Mouse (Mus musculus) common myeloid progenitor, adult 5-6 weeks (primary cell): Measurements from ENCODE around the gene Ap4b1. TPM values are rescaled to one million over a fixed set of nuclear protein-coding genes. Genes with fewer than 3 reads are reported as not detected.
"Not testable (repeated sequence)": the region's sequence is repeated elsewhere in the genome, so short reads cannot be mapped to it uniquely, and the experiment has no call there.

Experiments used
- ATAC-seq: replicated peaks from 2 replicates; pipeline ENCODE4 v1.8.0; 2016; ENCODE audit warnings: low read depth, mild to moderate bottlenecking, moderate TSS enrichment, inconsistent platforms; ENCODE audit not compliant: poor library complexity, severe bottlenecking
- total RNA-seq: library from RNA; stranded (forward); fragments of 200-1000, 187-1606 nt; gene quantifications from 2 replicates; pipeline ENCODE4 v1.2.3, GENCODE M21; 2017

The Ap4b1 gene
- 15.3 and 17.7 TPM in 2 replicates for total RNA-seq

GRCm38 (mm10) chr3:103808891-103809798 lies at the start of gene Ap4b1, which contains the start of the genes Dclre1b and Gm43064:
Gene Ap4b1, plus strand, starts transcription at chr3:103809520.
Gene Dclre1b, minus strand, starts transcription at chr3:103809444.
Gene Gm43064, plus strand, starts transcription at chr3:103809573.
- ATAC-seq, result peak; percentile 89

GRCm38 (mm10) chr3:103766789-103767188 lies 42.5 kb upstream of the Ap4b1 start:
- no peak for ATAC-seq

- peak; percentile 50 for ATAC-seq
These were observed 37.7 kb upstream of the Ap4b1 start for GRCm38 (mm10) chr3:103771531-103772130.

GRCm38 (mm10) chr3:103772846-103773245 lies 36.5 kb upstream of the Ap4b1 start:
- peak; percentile 70 for ATAC-seq

- no peak for ATAC-seq
These were observed 35.8 kb upstream of the Ap4b1 start for GRCm38 (mm10) chr3:103773508-103773907.

- ATAC-seq, result no peak
These were observed 35.3 kb upstream of the Ap4b1 start for GRCm38 (mm10) chr3:103774009-103774408.

GRCm38 (mm10) chr3:103777940-103778339 lies 31.4 kb upstream of the Ap4b1 start:
- ATAC-seq, result no peak

- ATAC-seq, result no peak
These were observed 30.7 kb upstream of the Ap4b1 start for GRCm38 (mm10) chr3:103778660-103779059.

GRCm38 (mm10) chr3:103779183-103779582 lies 30.1 kb upstream of the Ap4b1 start:
- peak; percentile 53 for ATAC-seq

GRCm38 (mm10) chr3:103780271-103780670 lies 29.0 kb upstream of the Ap4b1 start:
- no peak for ATAC-seq

- no peak for ATAC-seq
These were observed 28.5 kb upstream of the Ap4b1 start for GRCm38 (mm10) chr3:103780777-103781176.

- ATAC-seq, result no peak
These were observed 26.3 kb upstream of the Ap4b1 start for GRCm38 (mm10) chr3:103782844-103783609.

GRCm38 (mm10) chr3:103787225-103787624 lies 22.1 kb upstream of the Ap4b1 start:
- peak; percentile 10; the same call in 1 of the 2 replicates for ATAC-seq

GRCm38 (mm10) chr3:103789096-103789495 lies 20.2 kb upstream of the Ap4b1 start:
- no peak for ATAC-seq

- ATAC-seq, result peak; percentile 58
These were observed 19.4 kb upstream of the Ap4b1 start for GRCm38 (mm10) chr3:103789891-103790345.

- 0 out of 2 replicates have a peak, but pooled peaks have one; percentile 6 for ATAC-seq
These were observed 18.8 kb upstream of the Ap4b1 start for GRCm38 (mm10) chr3:103790346-103791145.

- ATAC-seq, result peak; percentile 87
These were observed 17.9 kb upstream of the Ap4b1 start, which contains the start of gene Hipk1 for GRCm38 (mm10) chr3:103791230-103792110. Gene Hipk1, minus strand, starts transcription at chr3:103791563.

- ATAC-seq, result not testable (repeated sequence)
These were observed 17.3 kb upstream of the Ap4b1 start for GRCm38 (mm10) chr3:103792111-103792406.

- no peak for ATAC-seq
These were observed 16.8 kb upstream of the Ap4b1 start for GRCm38 (mm10) chr3:103792566-103792965.
